Mouse (Mus musculus) olfactory bulb, adult 2 months (tissue): ENCODE results near the gene Lce1l. TPM values are rescaled to one million over a fixed set of nuclear protein-coding genes. Genes with fewer than 3 reads are reported as not detected.
"Not testable (repeated sequence)": the region's sequence is repeated elsewhere in the genome, so short reads cannot be mapped to it uniquely, and the experiment has no call there.

ENCODE experiments used
- H3K27ac ChIP-seq: fragments of 200-500 bp; 2 replicates; pipeline ENCODE4 v1.5.1; 2012; ENCODE audit warnings: low read depth, low read length; ENCODE audit not compliant: insufficient read depth
- H3K4me1 ChIP-seq: fragments of 200-500 bp; 2 replicates; pipeline ENCODE4 v1.6.1; 2012; ENCODE audit warnings: low read length; ENCODE audit not compliant: control insufficient read depth, insufficient read depth
- H3K4me3 ChIP-seq: fragments of 200-500 bp; 2 replicates; pipeline ENCODE4 v1.5.1; 2012; ENCODE audit warnings: mild to moderate bottlenecking, low read depth, low read length, moderate library complexity; ENCODE audit not compliant: insufficient read depth
- CTCF ChIP-seq: fragments of 200-500 bp; IDR thresholded peaks from 2 replicates; pipeline ENCODE4 v1.5.1; 2012; ENCODE audit warnings: low read depth, mild to moderate bottlenecking, low read length, moderate library complexity; ENCODE audit not compliant: insufficient read depth
- POLR2A ChIP-seq: fragments of 200-500 bp; IDR thresholded peaks from 2 replicates; pipeline ENCODE4 v1.6.1; 2012; ENCODE audit warnings: mild to moderate bottlenecking, low read depth, low read length, moderate library complexity; ENCODE audit not compliant: insufficient read depth
- WGBS: fragments of 180-500 bp; shearing (Covaris S2); methylation state at CpG from one replicate; pipeline ENCODE4 v1.1.7; 2018; 5-methylcytosine and 5-hydroxymethylcytosine counted together
- polyA plus RNA-seq: library from polyadenylated mRNA; stranded (reverse); fragments of >200 nt; gene quantifications from 2 replicates; pipeline ENCODE4 v1.2.4, GENCODE M21; 2012; ENCODE audit warnings: low replicate concordance; ENCODE audit not compliant: missing spikeins, insufficient read depth, insufficient read length

Lce1l gene
- not detected in 2 replicates for polyA plus RNA-seq

GRCm38 (mm10) chr3:92851186-92851585, at the start of gene Lce1l:
Gene Lce1l, minus strand, starts transcription at chr3:92851286.
- TF ChIP-seq POLR2A (no peak), CTCF (no peak)
- 90% methylated on average over 3 of the region's 3 CpGs for WGBS
- H3K27ac ChIP-seq, result no peak within 1 kb of the TSS

GRCm38 (mm10) chr3:92894489-92894888, 43.4 kb upstream of the Lce1l start:
- TF ChIP-seq POLR2A (no peak), CTCF (no peak)
- no peak overlapping the region for H3K27ac ChIP-seq
- WGBS, result 75% methylated on average over 1 of the region's 1 CpGs
- no peak overlapping the region for H3K4me3 ChIP-seq
- no peaks in the 10 kb centered on the region for H3K4me1 ChIP-seq

More at GRCm38 (mm10) chr3:92851186-92851585, at the start of gene Lce1l:
- Histone ChIP-seq H3K4me3 (no peak within 1 kb of the TSS), H3K4me1 (no peaks in the 10 kb centered on the region)

- 43% methylated on average over 3 of the region's 3 CpGs for WGBS
Observed at GRCm38 (mm10) chr3:92894063-92894462, 43.0 kb upstream of the Lce1l start.

DNA sequence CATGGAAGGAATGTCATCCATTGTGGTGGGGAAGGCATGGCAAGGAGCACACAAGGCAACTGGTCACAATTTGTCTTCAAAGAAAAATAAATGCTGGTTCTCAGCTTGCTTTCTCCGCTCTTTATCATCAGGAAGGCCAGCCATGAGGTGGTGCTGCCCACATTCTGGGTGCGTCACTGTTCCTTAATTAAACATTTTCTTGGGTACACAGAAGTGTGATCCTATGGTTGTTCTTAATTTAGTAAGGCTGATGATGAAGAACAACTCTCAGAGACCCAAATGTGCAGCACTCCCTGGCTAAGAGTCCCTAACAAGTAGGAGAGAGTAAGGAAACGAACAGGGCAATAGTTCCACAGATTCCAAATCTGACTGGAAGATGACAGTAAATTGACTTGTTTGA, 23.1 kb upstream of the Lce1l start:
- H3K27ac ChIP-seq, result no peak overlapping the region
- H3K4me1 ChIP-seq, result no peaks in the 10 kb centered on the region
- 82% methylated on average over 3 of the region's 3 CpGs for WGBS
- H3K4me3 ChIP-seq, result no peak overlapping the region
- TF ChIP-seq CTCF (no peak), POLR2A (no peak)

More at GRCm38 (mm10) chr3:92894063-92894462, 43.0 kb upstream of the Lce1l start:
- TF ChIP-seq POLR2A (no peak), CTCF (no peak)
- Histone ChIP-seq H3K4me3 (no peak overlapping the region), H3K4me1 (no peaks in the 10 kb centered on the region), H3K27ac (no peak overlapping the region)

- Histone ChIP-seq H3K4me1 (no peaks in the 10 kb centered on the region), H3K27ac (no peak within 1 kb of the TSS), H3K4me3 (no peak within 1 kb of the TSS)
- WGBS, result 88% methylated on average over 4 of the region's 4 CpGs
- no peak for TF ChIP-seq POLR2A
- no peak for TF ChIP-seq CTCF
Observed at GRCm38 (mm10) chr3:92870116-92870515, 19.0 kb upstream of the Lce1l start, which contains the start of gene 2310050C09Rik. Gene 2310050C09Rik, minus strand, starts transcription at chr3:92870216.

- no peaks in the 10 kb centered on the region for H3K4me1 ChIP-seq
- no peak within 1 kb of the TSS for H3K27ac ChIP-seq
- 39% methylated on average over 1 of the region's 1 CpGs for WGBS
- no peak within 1 kb of the TSS for H3K4me3 ChIP-seq
- TF ChIP-seq POLR2A, result no peak
- TF ChIP-seq CTCF, result no peak
Observed at GRCm38 (mm10) chr3:92827108-92827507, 24.0 kb downstream of the Lce1l start, which contains the start of gene Kprp. Gene Kprp, minus strand, starts transcription at chr3:92827247.

DNA sequence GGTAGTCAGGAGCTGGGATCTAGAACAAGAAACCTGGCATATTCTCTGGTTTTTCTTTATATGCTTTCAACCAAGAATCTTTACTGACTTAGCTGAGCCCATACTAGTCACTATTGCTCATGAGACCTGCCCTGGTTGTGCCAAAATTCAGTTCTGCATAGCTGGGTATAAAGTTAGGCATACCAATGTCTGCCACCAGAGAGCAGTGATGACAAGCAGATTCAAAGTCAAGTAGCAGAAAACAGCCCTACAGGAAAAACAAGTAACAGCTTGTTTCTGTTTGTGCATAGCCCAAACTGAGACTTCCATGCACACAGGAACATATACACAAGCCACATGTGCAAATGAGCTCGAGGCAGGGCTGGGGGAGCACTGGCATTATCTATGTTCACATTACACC, 25.3 kb downstream of the Lce1l start:
- TF ChIP-seq POLR2A, result no peak
- TF ChIP-seq CTCF, result no peak
- H3K4me1 ChIP-seq, result no peaks in the 10 kb centered on the region
- H3K27ac ChIP-seq, result no peak overlapping the region
- WGBS, result 16% methylated on average over 1 of the region's 1 CpGs
- H3K4me3 ChIP-seq, result no peak overlapping the region

- H3K27ac ChIP-seq, H3K4me3 ChIP-seq, H3K4me1 ChIP-seq: not testable (repeated sequence)
- 87% methylated on average over 2 of the region's 2 CpGs for WGBS
Observed at GRCm38 (mm10) chr3:92816036-92816435, 35.0 kb downstream of the Lce1l start.

DNA sequence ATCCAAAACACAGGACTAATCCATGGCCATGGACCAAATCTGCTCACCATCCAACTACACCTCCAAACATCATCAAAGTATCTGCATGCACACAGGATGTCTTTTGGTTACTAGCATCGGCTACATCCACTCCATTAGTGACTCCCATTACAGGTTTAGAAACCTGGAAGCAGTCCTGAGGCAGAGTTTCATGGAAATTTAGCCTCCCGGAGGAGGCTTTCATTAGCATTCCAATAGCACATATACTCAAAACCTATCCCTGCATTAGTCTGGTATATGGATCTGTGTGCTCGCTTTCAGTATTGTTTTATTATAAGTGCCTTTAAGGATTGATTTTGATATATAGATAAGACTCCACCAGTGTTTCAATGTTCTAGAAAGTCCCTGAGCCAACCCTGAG, 35.5 kb downstream of the Lce1l start:
- TF ChIP-seq CTCF (no peak), POLR2A (no peak)
- no peaks in the 10 kb centered on the region for H3K4me1 ChIP-seq
- H3K27ac ChIP-seq, result no peak overlapping the region
- H3K4me3 ChIP-seq, result no peak overlapping the region
- 94% methylated on average over 3 of the region's 3 CpGs for whole genome bisulfite sequencing

DNA sequence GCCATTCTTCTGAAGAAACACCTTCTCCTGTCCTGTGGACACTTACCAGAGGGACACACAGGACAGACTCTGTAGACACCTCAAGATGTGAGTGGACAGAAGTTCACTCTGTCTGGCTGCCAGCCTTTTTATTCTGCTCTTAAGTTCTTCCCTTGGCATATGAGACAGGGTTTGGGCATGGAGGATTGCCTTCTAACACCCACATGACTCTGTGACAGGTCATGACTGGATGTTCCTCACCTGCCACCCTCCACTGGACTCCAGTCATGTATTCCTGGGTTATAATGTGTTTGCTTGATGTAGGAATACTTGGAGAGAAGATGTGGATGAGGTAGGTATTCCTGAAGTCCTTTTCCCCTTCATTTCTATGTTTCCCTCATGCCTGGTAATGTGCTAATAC, 43.3 kb downstream of the Lce1l start, which contains the start of gene Lce1k:
Gene Lce1k, minus strand, starts transcription at position 101 of the 400 bp plus-strand sequence.
- no peak within 1 kb of the TSS for H3K4me3 ChIP-seq
- H3K27ac ChIP-seq, result no peak within 1 kb of the TSS
- no peaks in the 10 kb centered on the region for H3K4me1 ChIP-seq
- TF ChIP-seq CTCF (no peak), POLR2A (no peak)

Other genes starting within 250 kb of the Lce1l start
- not detected in 2 replicates for gene 2210017I01Rik, start 243.8 kb downstream of the Lce1l start, polyA plus RNA-seq
- not detected in 2 replicates for gene Lce6a, start 229.6 kb downstream of the Lce1l start, polyA plus RNA-seq
- not detected in 2 replicates for gene Lce1a1, start 203.0 kb downstream of the Lce1l start, polyA plus RNA-seq
- gene Lce1b, start 194.4 kb downstream of the Lce1l start, polyA plus RNA-seq, result not detected in 2 replicates
- gene Lce1a2, start 181.0 kb downstream of the Lce1l start, polyA plus RNA-seq, result not detected in 2 replicates
- not detected in 2 replicates for gene Lce1c, start 172.0 kb downstream of the Lce1l start, polyA plus RNA-seq
- not detected in 2 replicates for gene Lce1d, start 164.1 kb downstream of the Lce1l start, polyA plus RNA-seq
- gene Lce1e, start 142.2 kb downstream of the Lce1l start, polyA plus RNA-seq, result not detected in 2 replicates
- not detected in 2 replicates for gene Lce1f, start 130.9 kb downstream of the Lce1l start, polyA plus RNA-seq
- gene Gm38119, start 112.2 kb downstream of the Lce1l start, polyA plus RNA-seq, result not detected in 2 replicates
- not detected in 2 replicates for gene Lce1g, start 98.9 kb downstream of the Lce1l start, polyA plus RNA-seq
- gene Lce1h, start 86.2 kb downstream of the Lce1l start, polyA plus RNA-seq, result not detected in 2 replicates
- gene Lce1i, start 72.4 kb downstream of the Lce1l start, polyA plus RNA-seq, result not detected in 2 replicates
- gene Lce1j, start 60.8 kb downstream of the Lce1l start, polyA plus RNA-seq, result not detected in 2 replicates
- gene Lce1k, start 43.4 kb downstream of the Lce1l start, polyA plus RNA-seq, result not detected in 2 replicates
- gene Kprp, start 24.0 kb downstream of the Lce1l start, polyA plus RNA-seq, result not detected in 2 replicates
- not detected in 2 replicates for gene 2310050C09Rik, start 18.9 kb upstream of the Lce1l start, polyA plus RNA-seq
- gene Lce3a, start 74.9 kb upstream of the Lce1l start, polyA plus RNA-seq, result not detected in 2 replicates
- not detected in 2 replicates for gene Lce3b, start 81.7 kb upstream of the Lce1l start, polyA plus RNA-seq
- gene Lce3c, start 93.2 kb upstream of the Lce1l start, polyA plus RNA-seq, result not detected in 2 replicates
- not detected in 2 replicates for gene Lce3d, start 106.1 kb upstream of the Lce1l start, polyA plus RNA-seq
- not detected in 2 replicates for gene Lce3e, start 115.8 kb upstream of the Lce1l start, polyA plus RNA-seq
- gene Lce3f, start 140.9 kb upstream of the Lce1l start, polyA plus RNA-seq, result not detected in 2 replicates
- not detected in 2 replicates for gene Crct1, start 164.4 kb upstream of the Lce1l start, polyA plus RNA-seq
- gene Lce1m, start 167.8 kb upstream of the Lce1l start, polyA plus RNA-seq, result not detected in 2 replicates
- gene Gm4858, start 217.5 kb upstream of the Lce1l start, polyA plus RNA-seq, result not detected in 2 replicates